Mouse (Mus musculus) heart, postnatal 0 days (tissue): Measurements from ENCODE around the gene Hsf5.

ENCODE experiments used
- CTCF ChIP-seq: IDR thresholded peaks from 2 replicates; pipeline ENCODE4 v1.5.1; 2016; ENCODE audit warnings: antibody characterized with exemption, control low read depth, low read depth
- EP300 ChIP-seq: IDR thresholded peaks from 2 replicates; pipeline ENCODE4 v1.6.1; 2016; ENCODE audit warnings: antibody characterized with exemption, low read depth

GRCm38 (mm10) chr11:87680786-87681185, 63.8 kb downstream of the Hsf5 start:
- TF ChIP-seq CTCF = no peak
- TF ChIP-seq EP300 = no peak
